Mouse (Mus musculus): Measurements from ENCODE around the gene Ugt1a7c. TPM values are rescaled to one million over a fixed set of nuclear protein-coding genes. Genes with fewer than 3 reads are reported as not detected.

Ugt1a7c gene
- polyA plus RNA-seq, 1 experiment from 2014 or later, result 2.7 TPM

- Histone ChIP-seq H3K36me3 (ENCODE audit: insufficient read depth, low read length) (no peaks in the 10 kb centered on the region), H3K4me3 (ENCODE audit: low read depth, low read length) (no peak overlapping the region), H3K27me3 (replicated peaks; ENCODE audit: insufficient read depth, low read length) (no peaks in the 10 kb centered on the region), H3K27ac (ENCODE audit: low read length) (no peak overlapping the region), H3K9ac (replicated peaks; ENCODE audit: low read depth) (no peak overlapping the region), H3K9me3 (ENCODE audit: low read length) (peaks cover 66% of the 10 kb centered on the region), H3K4me2 (replicated peaks; ENCODE audit: low read depth, low read length) (no peak overlapping the region), H3K4me1 (ENCODE audit: insufficient read depth, low read depth, low read length) (no peaks in the 10 kb centered on the region)
- 72% methylated on average over 3 of the region's 3 CpGs for WGBS
- TF ChIP-seq CTCF (IDR thresholded peaks at IDR 0.05) (no peak), EP300 (IDR thresholded peaks at IDR 0.05) (no peak)
- ATAC-seq (no peak), DNase-seq (ENCODE audit: low spot score) (no peak)
Measured at GRCm38 (mm10) chr1:88229566-88229965, 134.7 kb downstream of the Ugt1a7c start.

- ATAC-seq (no peak), DNase-seq (ENCODE audit: low spot score) (no peak)
- Histone ChIP-seq H3K27ac (ENCODE audit: low read length) (no peak overlapping the region), H3K4me1 (ENCODE audit: insufficient read depth, low read depth, low read length) (no peaks in the 10 kb centered on the region), H3K9me3 (ENCODE audit: low read length) (peaks cover 70% of the 10 kb centered on the region), H3K4me3 (ENCODE audit: low read depth, low read length) (no peak overlapping the region), H3K27me3 (replicated peaks; ENCODE audit: insufficient read depth, low read length) (no peaks in the 10 kb centered on the region), H3K36me3 (ENCODE audit: insufficient read depth, low read length) (no peaks in the 10 kb centered on the region), H3K9ac (replicated peaks; ENCODE audit: low read depth) (no peak overlapping the region), H3K4me2 (replicated peaks; ENCODE audit: low read depth, low read length) (no peak overlapping the region)
- no peak for TF ChIP-seq CTCF (IDR thresholded peaks at IDR 0.05)
- no peak for TF ChIP-seq EP300 (IDR thresholded peaks at IDR 0.05)
- WGBS, result 80% methylated on average over 5 of the region's 5 CpGs
Measured at GRCm38 (mm10) chr1:88229986-88230385, 135.1 kb downstream of the Ugt1a7c start.

- H3K4me3 ChIP-seq (ENCODE audit: low read depth, low read length), result no peak overlapping the region
- H3K9me3 ChIP-seq (ENCODE audit: low read length), result peaks cover 74% of the 10 kb centered on the region
- H3K27ac ChIP-seq (ENCODE audit: low read length), result no peak overlapping the region
- H3K36me3 ChIP-seq (ENCODE audit: insufficient read depth, low read length), result no peaks in the 10 kb centered on the region
- H3K9ac ChIP-seq (replicated peaks; ENCODE audit: low read depth), result no peak overlapping the region
- no peak for ATAC-seq
- WGBS, result 69% methylated on average over 7 of the region's 7 CpGs
- H3K4me1 ChIP-seq (ENCODE audit: insufficient read depth, low read depth, low read length), result no peaks in the 10 kb centered on the region
- no peak overlapping the region for H3K4me2 ChIP-seq (replicated peaks; ENCODE audit: low read depth, low read length)
- DNase-seq (ENCODE audit: low spot score), result no peak
- H3K27me3 ChIP-seq (replicated peaks; ENCODE audit: insufficient read depth, low read length), result no peaks in the 10 kb centered on the region
- no peak for TF ChIP-seq CTCF (IDR thresholded peaks at IDR 0.05)
Measured at GRCm38 (mm10) chr1:88230421-88230820, 135.6 kb downstream of the Ugt1a7c start.

GRCm38 (mm10) chr1:88230981-88231802 is 136.3 kb downstream of the Ugt1a7c start:
- WGBS, result 72% methylated on average over 6 of the region's 6 CpGs
- Histone ChIP-seq H3K4me3 (ENCODE audit: low read depth, low read length) (no peak overlapping the region), H3K4me1 (ENCODE audit: insufficient read depth, low read depth, low read length) (no peaks in the 10 kb centered on the region), H3K9ac (replicated peaks; ENCODE audit: low read depth) (no peak overlapping the region), H3K27me3 (replicated peaks; ENCODE audit: insufficient read depth, low read length) (no peaks in the 10 kb centered on the region), H3K36me3 (ENCODE audit: insufficient read depth, low read length) (no peaks in the 10 kb centered on the region), H3K27ac (ENCODE audit: low read length) (no peak overlapping the region), H3K4me2 (replicated peaks; ENCODE audit: low read depth, low read length) (no peak overlapping the region), H3K9me3 (ENCODE audit: low read length) (peaks cover 71% of the 10 kb centered on the region)
- no peak for ATAC-seq
- no peak for DNase-seq (ENCODE audit: low spot score)
- TF ChIP-seq CTCF (IDR thresholded peaks at IDR 0.05) (no peak), EP300 (IDR thresholded peaks at IDR 0.05) (no peak)

- Histone ChIP-seq H3K4me2 (replicated peaks; ENCODE audit: low read depth, low read length) (no peak overlapping the region), H3K9ac (replicated peaks; ENCODE audit: low read depth) (no peak overlapping the region), H3K4me3 (ENCODE audit: low read depth, low read length) (no peak overlapping the region), H3K27ac (ENCODE audit: low read length) (no peak overlapping the region), H3K27me3 (replicated peaks; ENCODE audit: insufficient read depth, low read length) (no peaks in the 10 kb centered on the region), H3K9me3 (ENCODE audit: low read length) (peaks cover 74% of the 10 kb centered on the region), H3K36me3 (ENCODE audit: insufficient read depth, low read length) (no peaks in the 10 kb centered on the region), H3K4me1 (ENCODE audit: insufficient read depth, low read depth, low read length) (no peaks in the 10 kb centered on the region)
- ATAC-seq, result no peak
- 62% methylated on average over 7 of the region's 7 CpGs for WGBS
- no peak for TF ChIP-seq EP300 (IDR thresholded peaks at IDR 0.05)
- no peak for TF ChIP-seq CTCF (IDR thresholded peaks at IDR 0.05)
- no peak for DNase-seq (ENCODE audit: low spot score)
Measured at GRCm38 (mm10) chr1:88231803-88232499, 137.1 kb downstream of the Ugt1a7c start.

GRCm38 (mm10) chr1:88232664-88233380 is 138.0 kb downstream of the Ugt1a7c start:
- H3K4me1 ChIP-seq (ENCODE audit: insufficient read depth, low read depth, low read length), result no peaks in the 10 kb centered on the region
- no peak overlapping the region for H3K4me3 ChIP-seq (ENCODE audit: low read depth, low read length)
- DNase-seq (ENCODE audit: low spot score) (no peak), ATAC-seq (no peak)
- no peak overlapping the region for H3K4me2 ChIP-seq (replicated peaks; ENCODE audit: low read depth, low read length)
- no peak for TF ChIP-seq CTCF (IDR thresholded peaks at IDR 0.05)
- no peak for TF ChIP-seq EP300 (IDR thresholded peaks at IDR 0.05)
- peaks cover 75% of the 10 kb centered on the region for H3K9me3 ChIP-seq (ENCODE audit: low read length)
- no peak overlapping the region for H3K9ac ChIP-seq (replicated peaks; ENCODE audit: low read depth)
- no peaks in the 10 kb centered on the region for H3K27me3 ChIP-seq (replicated peaks; ENCODE audit: insufficient read depth, low read length)
- H3K27ac ChIP-seq (ENCODE audit: low read length), result no peak overlapping the region
- 49% methylated on average over 3 of the region's 3 CpGs for WGBS
- no peaks in the 10 kb centered on the region for H3K36me3 ChIP-seq (ENCODE audit: insufficient read depth, low read length)

Measured in lung, postnatal 0 days (tissue).